Mouse (Mus musculus) heart, embryonic 14.5 days (tissue): ENCODE data around the gene Ddn. TPM values are rescaled to one million over a fixed set of nuclear protein-coding genes. Genes with fewer than 3 reads are reported as not detected.

Source experiments
- ATAC-seq: fragments of 200-750 bp; cut with Nextera tagmentation; 2 replicates; pipeline ENCODE4 v1.8.0; 2017; ENCODE audit warnings: low read depth, moderate TSS enrichment; ENCODE audit not compliant: insufficient number of reproducible peaks, insufficient read depth, low FRiP score
- H3K27ac ChIP-seq, 2 experiments: fragments of 200-500 bp in 1 of 2; fragments of 300-500 bp in 1 of 2; sonication (generic) in 1 of 2; replicated peaks in 1 of 2; 2 replicates each; pipeline ENCODE4 v1.5.1; 2012 to 2014; ENCODE audit warnings: low read depth in 2 of 2, low read length in 2 of 2, control low read depth in 1 of 2, mild to moderate bottlenecking in 1 of 2, mixed read lengths in 1 of 2; ENCODE audit not compliant: control insufficient read depth in 1 of 2, insufficient read depth in 1 of 2
- H3K27me3 ChIP-seq: fragments of 300-500 bp; sonication (generic); 2 replicates; pipeline ENCODE4 v1.6.1; 2014; ENCODE audit warnings: mild to moderate bottlenecking, low read length, control low read depth; ENCODE audit not compliant: control insufficient read depth, insufficient read depth
- H3K36me3 ChIP-seq: fragments of 300-500 bp; sonication (generic); 2 replicates; pipeline ENCODE4 v1.6.1; 2014; ENCODE audit warnings: mild to moderate bottlenecking, control low read depth, low read length, mixed read lengths; ENCODE audit not compliant: control insufficient read depth, insufficient read depth
- H3K4me1 ChIP-seq, 2 experiments: fragments of 200-500 bp in 1 of 2; fragments of 300-500 bp in 1 of 2; sonication (generic) in 1 of 2; 2 replicates each; pipeline ENCODE4 v1.6.1; 2012 to 2014; ENCODE audit warnings: low read length in 2 of 2, control low read depth in 1 of 2, mixed read lengths in 1 of 2; ENCODE audit not compliant: control insufficient read depth in 2 of 2, insufficient read depth in 2 of 2
- H3K4me2 ChIP-seq: fragments of 300-500 bp; sonication (generic); 2 replicates; pipeline ENCODE4 v1.6.1; 2014; ENCODE audit warnings: mild to moderate bottlenecking, low read length
- H3K4me3 ChIP-seq, 2 experiments: fragments of 200-500 bp in 1 of 2; fragments of 300-500 bp in 1 of 2; sonication (generic) in 1 of 2; 2 replicates each; pipeline ENCODE4 v1.5.1; 2012 to 2014; ENCODE audit warnings: low read length in 2 of 2, mild to moderate bottlenecking in 2 of 2, control low read depth in 1 of 2, low read depth in 1 of 2, moderate library complexity in 1 of 2; ENCODE audit not compliant: control insufficient read depth in 1 of 2, insufficient read depth in 1 of 2
- H3K9ac ChIP-seq: fragments of 300-500 bp; sonication (generic); 2 replicates; pipeline ENCODE4 v1.6.1; 2014; ENCODE audit warnings: mild to moderate bottlenecking, low read length
- H3K9me3 ChIP-seq: fragments of 300-500 bp; sonication (generic); 2 replicates; pipeline ENCODE4 v1.6.1; 2016; ENCODE audit warnings: low read length, control low read depth; ENCODE audit not compliant: control insufficient read depth
- WGBS: fragments of 180-500 bp; shearing (Covaris S2); extraction: QIAGEN DNeasy Blood & Tissue Kit; methylation state at CpG from one replicate; pipeline ENCODE4 v1.1.7; 2014; 5-methylcytosine and 5-hydroxymethylcytosine counted together
- polyA plus RNA-seq: library from polyadenylated mRNA; unstranded; fragments of >200 nt; fragmentation: Nextera tagmentation; extraction: Ambion mirVana; gene quantifications from 2 replicates; pipeline ENCODE4 v1.2.1, GENCODE M21; 2014

The Ddn gene
- polyA plus RNA-seq, 1 experiment from 2014 or later, result 0.22 TPM

DNA sequence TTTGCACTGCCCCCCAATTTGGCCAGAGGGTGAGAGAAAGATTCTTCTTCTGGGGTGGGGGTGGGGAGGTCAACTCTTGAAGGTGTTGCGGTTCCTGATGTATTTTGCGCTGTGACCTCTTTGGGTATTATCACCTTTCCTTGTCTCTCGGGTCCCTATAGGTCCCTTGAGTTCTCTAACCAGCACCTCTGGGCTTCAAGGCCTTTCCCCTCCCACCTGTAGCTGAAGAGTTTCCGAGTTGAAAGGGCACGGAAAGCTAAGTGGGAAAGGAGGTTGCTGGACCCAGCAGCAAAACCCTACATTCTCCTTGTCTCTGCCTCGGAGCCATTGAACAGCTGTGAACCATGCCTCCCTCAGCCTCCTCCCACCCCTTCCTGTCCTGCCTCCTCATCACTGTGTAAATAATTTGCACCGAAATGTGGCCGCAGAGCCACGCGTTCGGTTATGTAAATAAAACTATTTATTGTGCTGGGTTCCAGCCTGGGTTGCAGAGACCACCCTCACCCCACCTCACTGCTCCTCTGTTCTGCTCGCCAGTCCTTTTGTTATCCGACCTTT, 16.1 kb downstream of the Ddn start:
- no peak overlapping the region for H3K27ac ChIP-seq
- H3K9ac ChIP-seq, result no peak overlapping the region
- no peak for ATAC-seq
- peaks cover 99% of the 10 kb centered on the region for H3K27me3 ChIP-seq
- WGBS, result 6% methylated on average over 13 of the region's 13 CpGs
- no peaks in the 10 kb centered on the region for H3K36me3 ChIP-seq
- no peak overlapping the region for H3K4me2 ChIP-seq
- H3K4me3 ChIP-seq, result peak overlapping the region in 1 of 2 experiments; percentile 18; a peak in 1 of 4 replicates
- no peaks in the 10 kb centered on the region for H3K9me3 ChIP-seq
- peaks cover 7 to 45% of the 10 kb centered on the region in 2 experiments; a peak in 3 of 4 replicates for H3K4me1 ChIP-seq

DNA sequence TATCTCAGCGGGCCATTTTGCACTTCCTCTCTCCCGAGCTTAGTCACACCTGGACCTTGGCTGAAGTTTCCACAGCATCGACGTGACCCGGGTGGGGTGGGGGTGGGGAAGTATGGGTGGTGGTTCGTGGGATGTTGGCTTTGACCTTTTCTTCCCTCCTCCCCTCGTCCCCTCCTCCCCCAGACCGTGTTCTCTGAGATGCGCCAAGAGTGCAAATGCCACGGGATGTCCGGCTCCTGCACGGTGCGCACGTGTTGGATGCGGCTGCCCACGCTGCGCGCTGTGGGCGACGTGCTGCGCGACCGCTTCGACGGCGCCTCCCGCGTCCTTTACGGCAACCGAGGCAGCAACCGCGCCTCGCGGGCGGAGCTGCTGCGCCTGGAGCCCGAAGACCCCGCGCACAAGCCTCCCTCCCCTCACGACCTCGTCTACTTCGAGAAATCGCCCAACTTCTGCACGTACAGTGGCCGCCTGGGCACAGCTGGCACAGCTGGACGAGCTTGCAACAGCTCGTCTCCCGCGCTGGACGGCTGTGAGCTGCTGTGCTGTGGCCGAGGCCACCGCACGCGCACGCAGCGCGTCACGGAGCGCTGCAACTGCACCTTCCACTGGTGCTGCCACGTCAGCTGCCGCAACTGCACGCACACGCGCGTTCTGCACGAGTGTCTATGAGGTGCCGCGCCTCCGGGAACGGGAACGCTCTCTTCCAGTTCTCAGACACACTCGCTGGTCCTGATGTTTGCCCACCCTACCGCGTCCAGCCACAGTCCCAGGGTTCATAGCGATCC, 16.9 kb downstream of the Ddn start:
- no peak overlapping the region for H3K27ac ChIP-seq
- peak overlapping the region; percentile 43 for H3K4me2 ChIP-seq
- H3K4me3 ChIP-seq, result peak overlapping the region in 1 of 2 experiments; percentile 18; a peak in 2 of 4 replicates
- H3K27me3 ChIP-seq, result peaks cover 99% of the 10 kb centered on the region
- no peak overlapping the region for H3K9ac ChIP-seq
- ATAC-seq, result no peak
- H3K9me3 ChIP-seq, result no peaks in the 10 kb centered on the region
- H3K4me1 ChIP-seq, result peaks cover 7 to 45% of the 10 kb centered on the region in 2 experiments; a peak in 3 of 4 replicates
- WGBS, result under 1% methylated on average over 71 of the region's 75 CpGs
- H3K36me3 ChIP-seq, result no peaks in the 10 kb centered on the region

DNA sequence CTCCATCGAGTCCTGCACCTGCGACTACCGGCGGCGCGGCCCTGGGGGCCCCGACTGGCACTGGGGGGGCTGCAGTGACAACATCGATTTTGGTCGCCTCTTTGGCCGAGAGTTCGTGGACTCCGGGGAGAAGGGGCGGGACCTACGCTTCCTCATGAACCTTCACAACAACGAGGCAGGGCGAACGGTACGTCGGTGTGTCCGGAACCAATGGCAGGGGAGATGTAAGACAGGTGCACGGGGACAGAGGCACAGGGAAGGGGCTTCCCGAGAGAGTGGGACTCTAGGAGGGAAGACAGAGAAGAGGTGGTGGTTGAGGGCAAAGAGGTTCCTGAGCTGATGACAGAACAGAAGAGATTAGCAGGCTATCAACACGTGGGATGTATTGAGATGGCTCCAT, 17.5 kb downstream of the Ddn start:
- peak overlapping the region; percentile 57; the same call in 1 of the 2 replicates for H3K4me2 ChIP-seq
- no peaks in the 10 kb centered on the region for H3K9me3 ChIP-seq
- H3K4me3 ChIP-seq, result peak overlapping the region in 1 of 2 experiments; percentile 31; a peak in 1 of 4 replicates
- no peak for ATAC-seq
- H3K27ac ChIP-seq, result no peak overlapping the region
- H3K36me3 ChIP-seq, result no peaks in the 10 kb centered on the region
- WGBS, result 2% methylated on average over 23 of the region's 23 CpGs
- H3K27me3 ChIP-seq, result peaks cover 100% of the 10 kb centered on the region
- no peak overlapping the region for H3K9ac ChIP-seq
- peaks cover 3 to 39% of the 10 kb centered on the region in 2 experiments; a peak in 3 of 4 replicates for H3K4me1 ChIP-seq

DNA sequence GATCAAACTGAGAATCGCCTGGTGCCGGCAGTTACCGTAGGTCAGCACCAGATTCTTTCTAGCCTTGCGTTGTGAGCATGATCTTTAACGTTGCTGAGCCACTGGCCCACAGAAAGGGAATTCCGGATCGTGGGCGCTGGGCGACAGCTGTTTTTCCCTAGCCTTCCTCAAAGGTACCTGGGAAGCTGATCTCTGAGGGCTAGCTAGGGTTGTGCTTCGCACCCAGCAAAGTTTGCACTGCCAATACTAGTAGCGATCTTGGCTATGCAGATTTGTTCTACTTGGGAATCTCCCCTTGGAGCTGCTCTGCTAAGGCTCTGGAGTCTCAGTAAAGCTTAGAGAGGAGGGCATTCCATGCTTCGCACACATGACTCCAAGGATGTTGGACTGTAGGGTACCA, 18.1 kb downstream of the Ddn start:
- Histone ChIP-seq H3K9ac (peak overlapping the region; percentile 14; the same call in 1 of the 2 replicates), H3K36me3 (no peaks in the 10 kb centered on the region)
- WGBS, result 1% methylated on average over 12 of the region's 12 CpGs

DNA sequence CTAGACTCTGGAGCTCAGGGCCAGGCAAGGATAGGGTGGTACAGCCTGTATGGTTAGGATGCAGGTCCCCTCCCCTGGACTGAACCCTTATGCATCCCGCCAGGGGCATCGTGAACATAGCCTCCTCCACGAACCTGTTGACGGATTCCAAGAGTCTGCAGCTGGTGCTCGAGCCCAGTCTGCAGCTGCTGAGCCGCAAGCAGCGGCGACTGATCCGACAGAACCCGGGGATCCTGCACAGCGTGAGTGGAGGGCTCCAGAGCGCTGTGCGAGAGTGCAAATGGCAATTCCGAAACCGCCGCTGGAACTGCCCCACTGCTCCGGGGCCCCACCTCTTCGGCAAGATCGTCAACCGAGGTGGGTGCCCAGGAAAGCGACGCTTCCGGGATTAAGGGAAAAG, 18.5 kb downstream of the Ddn start:
- Histone ChIP-seq H3K4me2 (peak overlapping the region; percentile 57), H3K9me3 (peaks cover 2% of the 10 kb centered on the region; the same call in 1 of the 2 replicates), H3K27ac (no peak overlapping the region), H3K36me3 (no peaks in the 10 kb centered on the region), H3K4me3 (peak overlapping the region; percentile 20 to 31), H3K9ac (peak overlapping the region; percentile 14; the same call in 1 of the 2 replicates), H3K4me1 (peaks cover 0 to 34% of the 10 kb centered on the region in 2 experiments; a peak in 3 of 4 replicates), H3K27me3 (peaks cover 95% of the 10 kb centered on the region)
- 1% methylated on average over 23 of the region's 23 CpGs for WGBS
- no peak for ATAC-seq

More for the DNA sequence above, 18.1 kb downstream of the Ddn start:
- Histone ChIP-seq H3K4me1 (peaks cover 0 to 34% of the 10 kb centered on the region in 2 experiments; a peak in 3 of 4 replicates), H3K9me3 (no peaks in the 10 kb centered on the region), H3K27me3 (peaks cover 100% of the 10 kb centered on the region), H3K27ac (no peak overlapping the region), H3K4me3 (peak overlapping the region; percentile 20 to 31), H3K4me2 (peak overlapping the region; percentile 57)
- no peak for ATAC-seq

DNA sequence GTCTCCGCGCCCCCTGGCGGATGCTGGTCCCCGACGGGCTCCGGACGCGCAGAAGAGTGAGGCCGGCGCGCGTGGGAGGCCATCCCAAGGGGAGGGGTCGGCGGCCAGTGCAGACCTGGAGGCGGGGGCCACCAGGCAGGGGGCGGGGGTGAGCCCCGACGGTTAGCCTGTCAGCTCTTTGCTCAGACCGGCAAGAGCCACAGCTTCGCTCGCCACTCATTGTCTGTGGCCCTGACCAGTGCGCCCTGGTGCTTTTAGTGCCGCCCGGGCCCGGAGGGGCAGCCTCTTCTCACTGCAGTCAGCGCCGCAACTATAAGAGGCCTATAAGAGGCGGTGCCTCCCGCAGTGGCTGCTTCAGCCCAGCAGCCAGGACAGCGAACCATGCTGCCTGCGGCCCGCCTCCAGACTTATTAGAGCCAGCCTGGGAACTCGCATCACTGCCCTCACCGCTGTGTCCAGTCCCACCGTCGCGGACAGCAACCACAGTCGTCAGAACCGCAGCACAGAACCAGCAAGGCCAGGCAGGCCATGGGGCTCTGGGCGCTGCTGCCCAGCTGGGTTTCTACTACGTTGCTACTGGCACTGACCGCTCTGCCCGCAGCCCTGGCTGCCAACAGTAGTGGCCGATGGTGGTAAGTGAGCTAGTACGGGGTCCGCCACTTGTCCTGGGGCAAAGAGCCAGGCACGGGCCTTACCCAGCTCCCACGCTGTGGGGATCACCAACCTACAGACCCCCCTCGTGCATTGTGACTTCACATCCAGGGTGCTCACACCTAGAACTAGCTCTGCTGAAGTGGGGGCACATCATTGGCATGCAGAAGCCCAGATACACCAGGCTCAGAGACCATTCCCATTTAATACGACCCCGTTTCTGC, 19.4 kb downstream of the Ddn start, which contains the start of gene Wnt1:
TSS of gene Wnt1 (plus strand) at position 197 of the 875 bp plus-strand sequence.
- Histone ChIP-seq H3K9me3 (peaks cover 4% of the 10 kb centered on the region; the same call in 1 of the 2 replicates), H3K4me1 (peaks cover 0 to 34% of the 10 kb centered on the region in 2 experiments; a peak in 3 of 4 replicates), H3K36me3 (no peaks in the 10 kb centered on the region), H3K27me3 (peaks cover 89% of the 10 kb centered on the region), H3K27ac (no peak within 1 kb of the TSS), H3K4me3 (peak within 1 kb of the TSS; percentile 20 to 31; a peak in 3 of 4 replicates), H3K4me2 (peak within 1 kb of the TSS; percentile 57), H3K9ac (peak within 1 kb of the TSS; percentile 14; the same call in 1 of the 2 replicates)
- ATAC-seq, result no peak
- WGBS, result 3% methylated on average over 50 of the region's 51 CpGs
